Comparison of ENCODE assay signal across 20 mouse cellular contexts in the genomic region with DNA sequence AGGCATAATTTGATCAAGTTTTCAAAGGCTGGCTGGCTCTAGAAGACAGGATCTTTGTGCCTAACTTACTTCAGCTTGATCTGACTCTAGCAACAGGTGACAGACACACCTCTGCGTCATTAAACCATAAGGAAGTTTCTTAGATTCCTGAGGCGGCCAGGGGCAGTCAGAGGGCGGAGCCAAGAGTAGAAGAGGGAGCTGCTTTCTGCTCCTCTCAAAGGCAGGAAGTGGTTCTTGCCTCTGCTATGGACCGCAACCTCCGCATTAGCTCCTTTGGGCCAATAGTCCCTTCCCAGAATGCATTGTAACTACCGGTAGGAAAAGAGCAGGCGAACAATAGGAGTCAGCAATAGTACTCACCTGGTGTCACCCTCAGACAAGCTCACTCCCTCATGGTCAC. TPM values are rescaled to one million over a fixed set of nuclear protein-coding genes. Genes with fewer than 3 reads are reported as not detected.
DNase-seq lines count a peak whose midpoint lies in the region; ATAC-seq and TF ChIP-seq lines count a peak whose summit lies in the region.
"Had no signal": no experiment of that assay in that cellular context is flagged by ENCODE, and none has a peak within 500 bp of the region (broad histone marks: within the 10 kb centered on the region; RNA-seq: fewer than 3 reads in every experiment).

No protein-coding gene starts in this region.

- TF ChIP-seq CTCF in stomach, postnatal 0 days (IDR thresholded peaks at IDR 0.05; ENCODE audit: low read depth), result no peak

- ATAC-seq in hematopoietic stem cell, adult 5-6 weeks (replicated peaks in 1 of 2; ENCODE audit: insufficient read depth in 1 of 2, low FRiP score in 2 of 2, low TSS enrichment in 1 of 2, low read depth in 1 of 2, poor library complexity in 2 of 2, severe bottlenecking in 2 of 2), result peak; percentile 83 to 91
- ATAC-seq in megakaryocyte-erythroid progenitor cell, adult 5-6 weeks (replicated peaks; ENCODE audit: low FRiP score, low TSS enrichment, poor library complexity, severe bottlenecking), result 0 out of 2 replicates have a peak, but pooled peaks have one; percentile 20
- ATAC-seq in stomach, postnatal 0 days (ENCODE audit: low FRiP score, low TSS enrichment), result no peak

- no peak overlapping the region for H3K9ac ChIP-seq in stomach, postnatal 0 days (ENCODE audit: low read length)
- H3K9ac ChIP-seq: forebrain, embryonic 12.5 days; limb, embryonic 15.5 days; neural tube, embryonic 13.5 days had no signal

- no peak overlapping the region for H3K4me2 ChIP-seq in stomach, postnatal 0 days (replicated peaks; ENCODE audit: low read depth)
- H3K4me2 ChIP-seq: forebrain, embryonic 12.5 days; limb, embryonic 15.5 days; neural tube, embryonic 13.5 days had no signal

- no peak overlapping the region for H3K27ac ChIP-seq in heart, embryonic 10.5 days
- H3K27ac ChIP-seq in stomach, postnatal 0 days (replicated peaks), result no peak overlapping the region
- H3K27ac ChIP-seq: forebrain, embryonic 12.5 days; limb, embryonic 15.5 days; neural tube, embryonic 13.5 days had no signal

- no peak overlapping the region for H3K4me3 ChIP-seq in heart, embryonic 10.5 days
- H3K4me3 ChIP-seq in stomach, postnatal 0 days (ENCODE audit: low read depth, low read length), result no peak overlapping the region
- H3K4me3 ChIP-seq: forebrain, embryonic 12.5 days; limb, embryonic 15.5 days; neural tube, embryonic 13.5 days had no signal

- WGBS in heart, embryonic 10.5 days, result 67% methylated on average over 7 of the region's 7 CpGs
- WGBS in stomach, postnatal 0 days, result 68% methylated on average over 7 of the region's 7 CpGs

- H3K27me3 ChIP-seq in heart, embryonic 10.5 days (ENCODE audit: insufficient read depth, poor library complexity, severe bottlenecking), result peaks cover 17% of the 10 kb centered on the region; the same call in 1 of the 2 replicates
- no peaks in the 10 kb centered on the region for H3K27me3 ChIP-seq in stomach, postnatal 0 days (ENCODE audit: control insufficient read depth, insufficient read depth, low read length)
- H3K27me3 ChIP-seq: forebrain, embryonic 12.5 days; neural tube, embryonic 13.5 days had no signal

- peak; percentile 18 for DNase-seq in lung, postnatal 25 days (ENCODE audit: low spot score)
- no peak for DNase-seq in lung, adult 18-20 months
- DNase-seq in thymus, postnatal 25 days, result peak; percentile 52
- no peak for DNase-seq in gastrocnemius, adult 18-20 months (ENCODE audit: low spot score)
- no peak for DNase-seq in heart, embryonic 10.5 days (ENCODE audit: low spot score)
- DNase-seq in stomach, postnatal 0 days (ENCODE audit: low spot score), result no peak
- DNase-seq: cerebellum, adult 11 months; heart, adult 18-20 months; heart, postnatal 14 days; kidney, adult 11 months; kidney, postnatal 36 days; lung, postnatal 10 days; midbrain, embryonic 14.5 days; right cerebral cortex, adult 18-20 months had no signal

- H3K9me3 ChIP-seq in heart, embryonic 10.5 days, result no peaks in the 10 kb centered on the region
- H3K9me3 ChIP-seq in stomach, postnatal 0 days (ENCODE audit: control insufficient read depth, low read length), result no peaks in the 10 kb centered on the region
- H3K9me3 ChIP-seq: forebrain, embryonic 12.5 days; limb, embryonic 15.5 days; neural tube, embryonic 13.5 days had no signal

- H3K36me3 ChIP-seq in heart, embryonic 10.5 days, result no peaks in the 10 kb centered on the region
- no peaks in the 10 kb centered on the region for H3K36me3 ChIP-seq in stomach, postnatal 0 days (ENCODE audit: control insufficient read depth, insufficient read depth, low read length)
- H3K36me3 ChIP-seq: forebrain, embryonic 12.5 days; limb, embryonic 15.5 days; neural tube, embryonic 13.5 days had no signal

- no peak for TF ChIP-seq EP300 in stomach, postnatal 0 days (optimal IDR thresholded peaks at IDR 0.05)

- peaks cover 2% of the 10 kb centered on the region; the same call in 1 of the 2 replicates for H3K4me1 ChIP-seq in heart, embryonic 10.5 days
- H3K4me1 ChIP-seq in stomach, postnatal 0 days (replicated peaks; ENCODE audit: control insufficient read depth, insufficient read depth), result no peaks in the 10 kb centered on the region

RNA-seq across cellular contexts. Expression of a gene that starts 12.2 kb away (rescaled TPM):
- not detected in 2 replicates for total RNA-seq in hematopoietic stem cell, adult 5-6 weeks (2017)
- not detected in 2 replicates for total RNA-seq in megakaryocyte-erythroid progenitor cell, adult 5-6 weeks (2014; fragmentation: Nextera tagmentation)
- not detected in 2 replicates for total RNA-seq in megakaryocyte-erythroid progenitor cell, adult 5-6 weeks (2017)
- total RNA-seq in gastrocnemius, adult 18-20 months (2021), result not detected
- polyA plus RNA-seq in heart, embryonic 10.5 days (2016; fragmentation: Nextera tagmentation; extraction: Ambion mirVana), result not detected in 2 replicates
- polyA plus RNA-seq in stomach, postnatal 0 days (2015; fragmentation: Nextera tagmentation; extraction: Ambion mirVana), result not detected in 2 replicates
- total RNA-seq: heart, adult 18-20 months; heart, postnatal 14 days had no signal
- polyA plus RNA-seq: embryonic facial prominence, embryonic 14.5 days; forebrain, embryonic 12.5 days; limb, embryonic 15.5 days; midbrain, embryonic 14.5 days; neural tube, embryonic 13.5 days had no signal

RNA-seq across cellular contexts. Expression of a gene that starts 43.6 kb away (rescaled TPM):
- not detected in 2 replicates for total RNA-seq in hematopoietic stem cell, adult 5-6 weeks (2017)
- total RNA-seq in megakaryocyte-erythroid progenitor cell, adult 5-6 weeks (2014; fragmentation: Nextera tagmentation), result not detected in 2 replicates
- not detected in 2 replicates for total RNA-seq in megakaryocyte-erythroid progenitor cell, adult 5-6 weeks (2017)
- not detected for total RNA-seq in gastrocnemius, adult 18-20 months (2021)
- not detected in 2 replicates for polyA plus RNA-seq in heart, embryonic 10.5 days (2016; fragmentation: Nextera tagmentation; extraction: Ambion mirVana)
- not detected in 2 replicates for polyA plus RNA-seq in stomach, postnatal 0 days (2015; fragmentation: Nextera tagmentation; extraction: Ambion mirVana)
- total RNA-seq: heart, adult 18-20 months; heart, postnatal 14 days had no signal
- polyA plus RNA-seq: embryonic facial prominence, embryonic 14.5 days; forebrain, embryonic 12.5 days; limb, embryonic 15.5 days; midbrain, embryonic 14.5 days; neural tube, embryonic 13.5 days had no signal

Comparison
In these comparisons a context has a peak if more than half of its experiments do, and no peak if none do; other contexts are left out.
1. DNase-seq: peak in lung, postnatal 25 days (single experiment) and thymus, postnatal 25 days (single experiment); none in lung, adult 18-20 months (0 of 2), gastrocnemius, adult 18-20 months (single experiment), heart, embryonic 10.5 days (single experiment) and stomach, postnatal 0 days (single experiment).